Mouse (Mus musculus): Measurements from ENCODE around the gene Senp5. TPM values are rescaled to one million over a fixed set of nuclear protein-coding genes. Genes with fewer than 3 reads are reported as not detected.

Senp5 gene
- polyA plus RNA-seq, 1 experiment from 2014 or later = 9.0 TPM

GRCm38 (mm10) chr16:31926547-31927182 is 76.4 kb downstream of the Senp5 start:
- Histone ChIP-seq H3K27me3 (replicated peaks; ENCODE audit: control insufficient read depth, insufficient read depth, low read length) (0 out of 2 replicates have a peak, but pooled peaks cover 4% of the 10 kb centered on the region), H3K9me3 (ENCODE audit: control insufficient read depth, low read length) (no peaks in the 10 kb centered on the region), H3K4me3 (ENCODE audit: low read depth, low read length) (no peak overlapping the region), H3K4me1 (replicated peaks; ENCODE audit: control insufficient read depth, insufficient read depth, low read length) (no peaks in the 10 kb centered on the region), H3K9ac (ENCODE audit: low read length) (no peak overlapping the region), H3K36me3 (ENCODE audit: control insufficient read depth, insufficient read depth, low read length) (no peaks in the 10 kb centered on the region), H3K4me2 (ENCODE audit: low read length) (no peak overlapping the region), H3K27ac (ENCODE audit: low read depth) (no peak overlapping the region)
- ATAC-seq (replicated peaks; ENCODE audit: low FRiP score, low TSS enrichment, low read depth) = no peak
- no peak for DNase-seq (ENCODE audit: low spot score)
- 76% methylated on average over 13 of the region's 13 CpGs for WGBS

GRCm38 (mm10) chr16:31926091-31926490 is 77.0 kb downstream of the Senp5 start:
- 0 out of 2 replicates have a peak, but pooled peaks cover 2% of the 10 kb centered on the region for H3K27me3 ChIP-seq (replicated peaks; ENCODE audit: control insufficient read depth, insufficient read depth, low read length)
- no peaks in the 10 kb centered on the region for H3K9me3 ChIP-seq (ENCODE audit: control insufficient read depth, low read length)
- no peak overlapping the region for H3K4me2 ChIP-seq (ENCODE audit: low read length)
- DNase-seq (ENCODE audit: low spot score) = no peak
- H3K9ac ChIP-seq (ENCODE audit: low read length) = no peak overlapping the region
- ATAC-seq (replicated peaks; ENCODE audit: low FRiP score, low TSS enrichment, low read depth) = no peak
- 81% methylated on average over 6 of the region's 6 CpGs for WGBS
- no peaks in the 10 kb centered on the region for H3K4me1 ChIP-seq (replicated peaks; ENCODE audit: control insufficient read depth, insufficient read depth, low read length)
- H3K27ac ChIP-seq (ENCODE audit: low read depth) = no peak overlapping the region
- no peaks in the 10 kb centered on the region for H3K36me3 ChIP-seq (ENCODE audit: control insufficient read depth, insufficient read depth, low read length)
- H3K4me3 ChIP-seq (ENCODE audit: low read depth, low read length) = no peak overlapping the region

GRCm38 (mm10) chr16:31924368-31924767 is 78.7 kb downstream of the Senp5 start:
- Histone ChIP-seq H3K27ac (ENCODE audit: low read depth) (no peak overlapping the region), H3K4me3 (ENCODE audit: low read depth, low read length) (no peak overlapping the region), H3K4me1 (replicated peaks; ENCODE audit: control insufficient read depth, insufficient read depth, low read length) (no peaks in the 10 kb centered on the region), H3K27me3 (replicated peaks; ENCODE audit: control insufficient read depth, insufficient read depth, low read length) (no peaks in the 10 kb centered on the region), H3K9me3 (ENCODE audit: control insufficient read depth, low read length) (no peaks in the 10 kb centered on the region), H3K9ac (ENCODE audit: low read length) (no peak overlapping the region), H3K4me2 (ENCODE audit: low read length) (no peak overlapping the region), H3K36me3 (ENCODE audit: control insufficient read depth, insufficient read depth, low read length) (no peaks in the 10 kb centered on the region)
- 82% methylated on average over 6 of the region's 6 CpGs for WGBS
- ATAC-seq (replicated peaks; ENCODE audit: low FRiP score, low TSS enrichment, low read depth) = no peak
- no peak for DNase-seq (ENCODE audit: low spot score)

GRCm38 (mm10) chr16:31918248-31918724 is 84.8 kb downstream of the Senp5 start:
- Histone ChIP-seq H3K4me1 (replicated peaks; ENCODE audit: control insufficient read depth, insufficient read depth, low read length) (no peaks in the 10 kb centered on the region), H3K27me3 (replicated peaks; ENCODE audit: control insufficient read depth, insufficient read depth, low read length) (no peaks in the 10 kb centered on the region), H3K36me3 (ENCODE audit: control insufficient read depth, insufficient read depth, low read length) (no peaks in the 10 kb centered on the region), H3K4me2 (ENCODE audit: low read length) (peak overlapping the region; percentile 42), H3K9me3 (ENCODE audit: control insufficient read depth, low read length) (no peaks in the 10 kb centered on the region), H3K27ac (ENCODE audit: low read depth) (no peak overlapping the region), H3K4me3 (ENCODE audit: low read depth, low read length) (no peak overlapping the region), H3K9ac (ENCODE audit: low read length) (peak overlapping the region; percentile 36; the same call in 1 of the 2 replicates)
- DNase-seq (ENCODE audit: low spot score) (peak; percentile 91), ATAC-seq (replicated peaks; ENCODE audit: low FRiP score, low TSS enrichment, low read depth) (peak; percentile 34; the same call in 1 of the 2 replicates)
- 3% methylated on average over 14 of the region's 14 CpGs for WGBS

GRCm38 (mm10) chr16:31917776-31918175 is 85.3 kb downstream of the Senp5 start:
- no peak overlapping the region for H3K9ac ChIP-seq (ENCODE audit: low read length)
- no peaks in the 10 kb centered on the region for H3K4me1 ChIP-seq (replicated peaks; ENCODE audit: control insufficient read depth, insufficient read depth, low read length)
- H3K9me3 ChIP-seq (ENCODE audit: control insufficient read depth, low read length) = no peaks in the 10 kb centered on the region
- WGBS = 61% methylated on average over 11 of the region's 11 CpGs
- no peaks in the 10 kb centered on the region for H3K27me3 ChIP-seq (replicated peaks; ENCODE audit: control insufficient read depth, insufficient read depth, low read length)
- H3K4me3 ChIP-seq (ENCODE audit: low read depth, low read length) = no peak overlapping the region
- H3K4me2 ChIP-seq (ENCODE audit: low read length) = peak overlapping the region; percentile 42
- no peak overlapping the region for H3K27ac ChIP-seq (ENCODE audit: low read depth)
- DNase-seq (ENCODE audit: low spot score) (no peak), ATAC-seq (replicated peaks; ENCODE audit: low FRiP score, low TSS enrichment, low read depth) (peak; percentile 51; the same call in 1 of the 2 replicates)
- no peaks in the 10 kb centered on the region for H3K36me3 ChIP-seq (ENCODE audit: control insufficient read depth, insufficient read depth, low read length)

GRCm38 (mm10) chr16:31910281-31910847 is 92.7 kb downstream of the Senp5 start:
- DNase-seq (ENCODE audit: low spot score) (no peak), ATAC-seq (replicated peaks; ENCODE audit: low FRiP score, low TSS enrichment, low read depth) (no peak)
- Histone ChIP-seq H3K9ac (ENCODE audit: low read length) (no peak overlapping the region), H3K36me3 (ENCODE audit: control insufficient read depth, insufficient read depth, low read length) (no peaks in the 10 kb centered on the region), H3K4me3 (ENCODE audit: low read depth, low read length) (no peak overlapping the region), H3K4me2 (ENCODE audit: low read length) (no peak overlapping the region), H3K4me1 (replicated peaks; ENCODE audit: control insufficient read depth, insufficient read depth, low read length) (peaks cover 6% of the 10 kb centered on the region), H3K27ac (ENCODE audit: low read depth) (no peak overlapping the region), H3K27me3 (replicated peaks; ENCODE audit: control insufficient read depth, insufficient read depth, low read length) (no peaks in the 10 kb centered on the region), H3K9me3 (ENCODE audit: control insufficient read depth, low read length) (no peaks in the 10 kb centered on the region)
- WGBS = 60% methylated on average over 10 of the region's 10 CpGs

Small RNA genes within 50 kb of the gene (microRNA-seq; reads per million reads assigned to microRNA genes)
- not detected for gene Gm26269

Other genes starting within 250 kb of the Senp5 start
- gene Meltf, start 124.5 kb downstream of the Senp5 start, polyA plus RNA-seq (2014; fragmentation: Nextera tagmentation; extraction: Ambion mirVana) = 0.12 and 0.16 TPM in 2 replicates
- gene Pigz, start 69.4 kb downstream of the Senp5 start, polyA plus RNA-seq (2014; fragmentation: Nextera tagmentation; extraction: Ambion mirVana) = 0.57 and 0.66 TPM in 2 replicates
- 111 and 117 TPM in 2 replicates for gene 0610012G03Rik, start 54.8 kb downstream of the Senp5 start, polyA plus RNA-seq (2014; fragmentation: Nextera tagmentation; extraction: Ambion mirVana)
- gene Ncbp2, start 54.8 kb downstream of the Senp5 start, polyA plus RNA-seq (2014; fragmentation: Nextera tagmentation; extraction: Ambion mirVana) = 90.5 and 106 TPM in 2 replicates
- 41.4 and 42.4 TPM in 2 replicates for gene Pak2, start 76.1 kb upstream of the Senp5 start, polyA plus RNA-seq (2014; fragmentation: Nextera tagmentation; extraction: Ambion mirVana)
- gene Pigx, start 96.5 kb upstream of the Senp5 start, polyA plus RNA-seq (2014; fragmentation: Nextera tagmentation; extraction: Ambion mirVana) = 119 and 122 TPM in 2 replicates
- gene Cep19, start 96.5 kb upstream of the Senp5 start, polyA plus RNA-seq (2014; fragmentation: Nextera tagmentation; extraction: Ambion mirVana) = 24.1 and 31.9 TPM in 2 replicates
- 15.7 and 17.3 TPM in 2 replicates for gene Nrros, start 162.3 kb upstream of the Senp5 start, polyA plus RNA-seq (2014; fragmentation: Nextera tagmentation; extraction: Ambion mirVana)
- gene Bex6, start 176.5 kb upstream of the Senp5 start, polyA plus RNA-seq (2014; fragmentation: Nextera tagmentation; extraction: Ambion mirVana) = not detected in 2 replicates
- 9.2 and 10.2 TPM in 2 replicates for gene Fbxo45, start 243.9 kb upstream of the Senp5 start, polyA plus RNA-seq (2014; fragmentation: Nextera tagmentation; extraction: Ambion mirVana)
- 17.3 and 20.4 TPM in 2 replicates for gene Wdr53, start 243.9 kb upstream of the Senp5 start, polyA plus RNA-seq (2014; fragmentation: Nextera tagmentation; extraction: Ambion mirVana)